Mouse (Mus musculus) limb, embryonic 13.5 days (tissue): Measurements from ENCODE around the gene Pih1d3. TPM values are rescaled to one million over a fixed set of nuclear protein-coding genes. Genes with fewer than 3 reads are reported as not detected.

Experiments used
- ATAC-seq: fragments of 200-750 bp; cut with Nextera tagmentation; 2 replicates; pipeline ENCODE4 v1.8.0; 2017; ENCODE audit warnings: low read depth, moderate number of reproducible peaks, moderate TSS enrichment; ENCODE audit not compliant: low FRiP score
- H3K27ac ChIP-seq: fragments of 300-500 bp; sonication (generic); 2 replicates; pipeline ENCODE4 v1.5.1; 2015; ENCODE audit warnings: inconsistent platforms, mild to moderate bottlenecking, moderate library complexity
- H3K27me3 ChIP-seq: fragments of 300-500 bp; sonication (generic); 2 replicates; pipeline ENCODE4 v1.6.1; 2015; ENCODE audit warnings: mild to moderate bottlenecking, inconsistent platforms
- H3K36me3 ChIP-seq: fragments of 300-500 bp; sonication (generic); 2 replicates; pipeline ENCODE4 v1.6.1; 2015; ENCODE audit warnings: inconsistent platforms, mild to moderate bottlenecking, moderate library complexity
- H3K4me1 ChIP-seq: fragments of 300-500 bp; sonication (generic); 2 replicates; pipeline ENCODE4 v1.6.1; 2015; ENCODE audit warnings: inconsistent platforms
- H3K4me2 ChIP-seq: fragments of 300-500 bp; sonication (generic); replicated peaks from 2 replicates; pipeline ENCODE4 v1.6.1; 2015; ENCODE audit warnings: inconsistent platforms, mild to moderate bottlenecking, moderate library complexity
- H3K4me3 ChIP-seq: fragments of 300-500 bp; sonication (generic); 2 replicates; pipeline ENCODE4 v1.5.1; 2015; ENCODE audit warnings: moderate library complexity, mild to moderate bottlenecking, inconsistent platforms
- H3K9ac ChIP-seq: fragments of 300-500 bp; sonication (generic); 2 replicates; pipeline ENCODE4 v1.6.1; 2015; ENCODE audit warnings: mild to moderate bottlenecking, inconsistent platforms
- H3K9me3 ChIP-seq: fragments of 300-500 bp; sonication (generic); 2 replicates; pipeline ENCODE4 v1.6.1; 2016; ENCODE audit warnings: inconsistent platforms
- WGBS: fragments of 180-500 bp; shearing (Covaris S2); methylation state at CpG from one replicate; pipeline ENCODE4 v1.1.7; 2015; 5-methylcytosine and 5-hydroxymethylcytosine counted together
- polyA plus RNA-seq: library from polyadenylated mRNA; unstranded; fragments of >200 nt; fragmentation: Nextera tagmentation; extraction: Ambion mirVana; gene quantifications from 2 replicates; pipeline ENCODE4 v1.2.1, GENCODE M21; 2015

Gene Pih1d3
- not detected in 2 replicates for polyA plus RNA-seq

DNA sequence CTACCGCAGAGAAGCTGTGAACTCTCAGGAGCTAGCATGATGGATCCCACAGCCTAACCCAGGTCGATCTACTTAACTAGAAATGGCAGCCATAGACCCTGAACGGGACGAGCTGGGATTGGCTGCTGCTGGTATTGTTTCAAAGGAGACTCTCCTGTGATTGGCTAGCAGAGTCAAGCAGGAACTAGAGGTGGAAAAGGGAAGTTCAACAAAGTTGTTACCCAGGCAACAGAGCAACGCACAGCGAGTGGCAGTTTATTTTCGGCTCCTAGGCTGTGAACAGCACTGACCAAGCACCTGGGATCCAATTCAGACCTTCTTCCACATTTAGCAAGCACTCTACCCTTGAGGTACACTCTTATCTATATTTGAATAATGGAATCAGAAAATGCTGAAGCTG, at the start of gene Pih1d3, which contains the start of gene 4931428L18Rik:
Gene Pih1d3 (plus strand): TSS at position 275 of the 400 bp plus-strand sequence.
Gene 4931428L18Rik (minus strand): TSS at position 121 of the 400 bp plus-strand sequence.
- no peaks in the 10 kb centered on the region for H3K36me3 ChIP-seq
- H3K4me2 ChIP-seq, result no peak within 1 kb of the TSS
- H3K27ac ChIP-seq, result no peak within 1 kb of the TSS
- H3K27me3 ChIP-seq, result no peaks in the 10 kb centered on the region
- no peak within 1 kb of the TSS for H3K4me3 ChIP-seq
- 84% methylated on average over 7 of the region's 7 CpGs for WGBS
- no peaks in the 10 kb centered on the region for H3K4me1 ChIP-seq
- H3K9ac ChIP-seq, result no peak within 1 kb of the TSS
- no peaks in the 10 kb centered on the region for H3K9me3 ChIP-seq
- ATAC-seq, result no peak

DNA sequence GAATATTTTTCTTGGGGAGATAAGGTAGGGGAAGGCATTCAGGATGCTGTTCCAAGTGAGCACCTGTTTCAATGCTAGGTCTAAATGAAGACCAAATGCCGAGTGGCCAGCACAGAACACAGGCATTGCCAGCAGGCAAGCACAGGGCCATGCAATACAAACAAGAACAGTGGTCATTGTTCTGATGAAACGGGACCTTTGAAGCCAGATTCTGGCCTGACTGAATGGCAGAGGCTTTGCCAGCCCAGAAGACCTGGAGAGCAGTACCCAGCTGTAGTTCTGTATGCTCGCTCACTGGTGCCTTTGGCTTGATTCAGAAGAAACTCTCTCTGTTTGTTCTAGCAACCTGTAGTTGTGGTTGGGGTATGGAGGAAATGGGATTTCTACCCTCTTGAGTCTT, 47.2 kb upstream of the Pih1d3 start:
- 79% methylated on average over 3 of the region's 3 CpGs for WGBS
- no peak overlapping the region for H3K9ac ChIP-seq
- H3K4me1 ChIP-seq, result no peaks in the 10 kb centered on the region
- H3K4me3 ChIP-seq, result no peak overlapping the region
- no peaks in the 10 kb centered on the region for H3K9me3 ChIP-seq
- no peak overlapping the region for H3K4me2 ChIP-seq
- no peaks in the 10 kb centered on the region for H3K36me3 ChIP-seq
- H3K27me3 ChIP-seq, result no peaks in the 10 kb centered on the region
- H3K27ac ChIP-seq, result no peak overlapping the region
- ATAC-seq, result no peak

DNA sequence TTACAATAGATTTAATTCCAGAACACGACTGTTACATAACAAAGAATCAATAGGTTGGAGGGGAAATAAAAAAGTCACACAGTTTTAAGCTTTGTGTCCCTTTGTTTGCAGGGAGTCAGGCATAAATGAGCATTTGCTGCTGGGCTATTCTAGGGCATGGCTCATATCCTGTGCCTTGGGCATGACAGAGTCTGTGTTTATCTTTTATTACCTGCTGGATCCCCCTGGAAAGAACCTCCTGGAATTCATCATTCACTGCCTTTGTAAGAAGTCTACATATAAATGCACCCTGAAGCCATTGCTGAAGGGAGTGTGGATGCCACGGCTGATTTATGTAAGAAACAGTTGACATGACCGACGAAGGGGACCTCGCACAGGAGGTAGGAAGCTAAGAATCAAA, 46.5 kb upstream of the Pih1d3 start, which contains the start of gene Lgsn:
Gene Lgsn (plus strand): TSS at position 301 of the 400 bp plus-strand sequence.
- 67% methylated on average over 5 of the region's 5 CpGs for WGBS
- H3K4me3 ChIP-seq, result no peak within 1 kb of the TSS
- H3K9ac ChIP-seq, result no peak within 1 kb of the TSS
- no peaks in the 10 kb centered on the region for H3K9me3 ChIP-seq
- no peak for ATAC-seq
- no peak within 1 kb of the TSS for H3K27ac ChIP-seq
- no peaks in the 10 kb centered on the region for H3K4me1 ChIP-seq
- H3K4me2 ChIP-seq, result no peak within 1 kb of the TSS
- no peaks in the 10 kb centered on the region for H3K27me3 ChIP-seq
- H3K36me3 ChIP-seq, result no peaks in the 10 kb centered on the region

DNA sequence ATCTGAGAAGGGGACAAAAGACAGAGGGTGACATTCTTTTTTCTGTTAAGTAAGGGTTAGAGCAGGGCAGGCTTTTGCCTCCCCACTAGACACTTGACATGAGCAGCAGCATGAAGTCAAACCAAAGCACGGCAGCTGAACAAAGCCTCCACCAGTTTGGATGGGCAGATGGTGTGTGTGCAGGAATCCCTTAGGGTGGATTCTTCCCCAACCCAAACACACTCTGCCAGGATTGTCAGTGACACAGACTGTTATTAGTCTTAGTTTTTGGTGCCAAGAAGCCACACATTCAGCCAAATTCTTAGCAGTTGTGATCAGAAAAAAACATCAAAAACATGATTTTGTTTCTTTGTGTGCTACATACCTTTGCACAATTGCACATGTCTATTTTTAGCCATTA, 44.4 kb upstream of the Pih1d3 start:
- Histone ChIP-seq H3K4me1 (no peaks in the 10 kb centered on the region), H3K27me3 (no peaks in the 10 kb centered on the region), H3K9ac (no peak overlapping the region), H3K9me3 (no peaks in the 10 kb centered on the region), H3K4me3 (no peak overlapping the region), H3K27ac (no peak overlapping the region), H3K4me2 (no peak overlapping the region), H3K36me3 (no peaks in the 10 kb centered on the region)
- ATAC-seq, result no peak
- WGBS, result 72% methylated on average over 1 of the region's 1 CpGs

DNA sequence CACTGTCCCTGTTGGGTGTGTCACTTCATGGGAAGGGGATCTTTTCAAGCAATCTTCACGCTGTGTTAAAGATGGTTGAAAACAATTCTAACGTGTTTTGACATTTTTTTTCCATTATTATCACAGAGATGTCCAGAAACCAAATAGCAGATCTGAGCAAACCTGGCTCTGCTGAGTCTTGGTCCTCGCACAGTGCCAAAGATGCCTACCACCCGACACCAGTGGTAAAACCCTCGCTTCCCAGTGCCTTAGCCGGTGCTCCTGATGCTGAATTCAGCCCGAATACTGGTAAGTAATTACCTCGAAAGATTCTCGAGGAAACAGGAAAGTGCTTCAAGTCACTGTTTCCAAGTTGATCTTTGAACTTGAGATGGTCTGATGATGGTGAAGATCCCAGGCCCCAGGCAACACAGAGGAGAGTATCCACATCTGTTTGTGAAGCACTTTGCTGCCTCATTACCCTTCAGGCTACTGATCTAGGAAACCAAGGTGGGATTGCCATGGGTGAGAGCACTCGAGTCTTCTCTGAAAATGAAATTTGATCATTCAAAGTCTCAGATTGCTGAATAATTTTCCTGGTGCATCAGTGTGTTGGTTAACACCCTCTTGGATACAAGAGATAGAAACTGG, 32.3 kb upstream of the Pih1d3 start:
- 71% methylated on average over 10 of the region's 10 CpGs for WGBS
- no peaks in the 10 kb centered on the region for H3K9me3 ChIP-seq
- no peaks in the 10 kb centered on the region for H3K27me3 ChIP-seq
- H3K4me2 ChIP-seq, result no peak overlapping the region
- no peak overlapping the region for H3K9ac ChIP-seq
- no peak overlapping the region for H3K4me3 ChIP-seq
- no peak for ATAC-seq
- H3K27ac ChIP-seq, result no peak overlapping the region
- no peaks in the 10 kb centered on the region for H3K36me3 ChIP-seq
- no peaks in the 10 kb centered on the region for H3K4me1 ChIP-seq

DNA sequence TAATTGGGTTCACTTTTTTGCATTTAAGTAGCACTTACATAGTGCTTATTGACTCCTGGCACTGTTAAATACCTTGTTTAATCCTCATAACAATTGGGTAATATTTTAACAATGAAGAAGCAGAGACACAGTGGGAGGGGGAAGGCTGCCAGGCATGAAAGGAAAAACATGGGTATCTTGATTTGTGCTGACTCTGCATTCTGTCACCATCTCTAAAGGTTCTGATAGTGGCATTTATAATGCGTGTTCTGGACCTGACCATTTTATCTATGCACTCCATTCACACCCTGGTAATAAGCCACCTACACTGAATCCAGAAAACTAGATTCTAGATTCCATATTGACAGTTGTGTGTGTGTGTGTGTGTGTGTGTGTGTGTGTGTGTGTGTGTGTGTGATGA, 27.0 kb upstream of the Pih1d3 start:
- no peak overlapping the region for H3K4me3 ChIP-seq
- ATAC-seq, result no peak
- H3K9ac ChIP-seq, result no peak overlapping the region
- WGBS, result 75% methylated on average over 1 of the region's 1 CpGs
- no peak overlapping the region for H3K27ac ChIP-seq
- no peaks in the 10 kb centered on the region for H3K4me1 ChIP-seq
- H3K36me3 ChIP-seq, result no peaks in the 10 kb centered on the region
- H3K9me3 ChIP-seq, result no peaks in the 10 kb centered on the region
- H3K4me2 ChIP-seq, result no peak overlapping the region
- no peaks in the 10 kb centered on the region for H3K27me3 ChIP-seq

DNA sequence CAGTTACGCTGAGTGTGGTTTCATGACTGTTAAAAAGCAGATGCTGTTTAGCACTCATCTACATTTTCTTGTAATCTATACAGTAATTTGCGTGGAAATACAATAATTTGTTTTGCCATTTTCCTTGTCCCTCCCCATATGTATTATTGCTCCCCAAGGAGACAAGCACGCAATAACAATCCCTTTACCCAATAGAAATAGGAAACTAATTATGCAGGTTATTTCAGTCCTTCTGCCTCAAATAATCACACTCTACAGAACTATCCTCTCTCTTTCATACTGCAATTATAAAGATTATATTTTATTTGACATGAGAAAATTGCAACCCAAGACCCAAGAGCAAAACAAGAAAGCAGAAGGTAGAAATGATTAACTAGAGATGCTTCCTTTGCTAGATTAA, 25.7 kb upstream of the Pih1d3 start:
- Histone ChIP-seq H3K4me1 (no peaks in the 10 kb centered on the region), H3K27ac (no peak overlapping the region), H3K4me3 (no peak overlapping the region), H3K27me3 (no peaks in the 10 kb centered on the region), H3K4me2 (no peak overlapping the region), H3K9ac (no peak overlapping the region), H3K9me3 (no peaks in the 10 kb centered on the region), H3K36me3 (no peaks in the 10 kb centered on the region)
- WGBS, result 88% methylated on average over 3 of the region's 3 CpGs
- no peak for ATAC-seq

DNA sequence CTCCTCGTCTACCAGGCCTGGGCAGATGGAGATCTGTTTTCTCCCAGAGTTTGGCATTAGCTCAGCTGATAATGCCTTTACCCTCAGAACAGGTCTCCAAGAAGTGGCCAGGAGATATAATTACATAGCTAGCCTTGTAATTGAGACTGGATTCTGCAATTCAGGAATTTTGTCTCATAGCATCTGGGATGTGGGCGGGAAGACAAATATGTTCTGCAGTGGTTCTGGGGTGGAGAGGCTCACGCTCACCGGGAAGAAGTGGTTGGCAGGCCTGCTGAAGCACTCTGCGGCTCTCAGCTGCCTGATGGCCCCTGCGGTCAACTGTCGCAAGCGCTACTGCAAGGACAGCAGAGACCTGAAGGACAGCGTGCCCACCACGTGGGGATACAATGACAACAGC, 18.9 kb upstream of the Pih1d3 start:
- ATAC-seq, result no peak
- WGBS, result 88% methylated on average over 10 of the region's 10 CpGs
- no peak overlapping the region for H3K27ac ChIP-seq

DNA sequence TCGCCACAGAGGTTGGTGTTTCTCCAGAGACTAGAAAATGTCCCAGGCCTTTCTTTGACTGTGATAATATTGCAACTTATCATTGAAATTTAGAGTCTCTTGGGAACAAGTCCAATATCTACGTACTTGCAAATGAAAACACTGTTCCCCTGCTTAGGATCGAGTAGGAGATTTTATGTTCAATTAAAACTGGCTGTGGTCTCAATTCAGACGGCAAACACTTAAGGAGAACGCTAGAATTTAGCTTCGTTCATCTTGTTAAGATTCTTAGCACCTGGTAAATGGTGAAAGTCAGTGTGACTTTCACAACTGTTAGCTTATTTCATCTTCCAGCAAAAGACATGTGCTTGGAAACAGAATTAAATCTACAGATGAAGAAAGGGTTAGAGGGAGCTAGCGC, 17.3 kb upstream of the Pih1d3 start:
- Histone ChIP-seq H3K27me3 (no peaks in the 10 kb centered on the region), H3K4me2 (no peak overlapping the region), H3K9ac (no peak overlapping the region), H3K4me1 (no peaks in the 10 kb centered on the region), H3K4me3 (no peak overlapping the region), H3K27ac (no peak overlapping the region), H3K9me3 (no peaks in the 10 kb centered on the region), H3K36me3 (no peaks in the 10 kb centered on the region)
- no peak for ATAC-seq
- 67% methylated on average over 7 of the region's 7 CpGs for WGBS

More for the DNA sequence above, 18.9 kb upstream of the Pih1d3 start:
- Histone ChIP-seq H3K4me2 (no peak overlapping the region), H3K27me3 (no peaks in the 10 kb centered on the region), H3K4me1 (no peaks in the 10 kb centered on the region), H3K4me3 (no peak overlapping the region), H3K9me3 (no peaks in the 10 kb centered on the region), H3K9ac (no peak overlapping the region), H3K36me3 (no peaks in the 10 kb centered on the region)

DNA sequence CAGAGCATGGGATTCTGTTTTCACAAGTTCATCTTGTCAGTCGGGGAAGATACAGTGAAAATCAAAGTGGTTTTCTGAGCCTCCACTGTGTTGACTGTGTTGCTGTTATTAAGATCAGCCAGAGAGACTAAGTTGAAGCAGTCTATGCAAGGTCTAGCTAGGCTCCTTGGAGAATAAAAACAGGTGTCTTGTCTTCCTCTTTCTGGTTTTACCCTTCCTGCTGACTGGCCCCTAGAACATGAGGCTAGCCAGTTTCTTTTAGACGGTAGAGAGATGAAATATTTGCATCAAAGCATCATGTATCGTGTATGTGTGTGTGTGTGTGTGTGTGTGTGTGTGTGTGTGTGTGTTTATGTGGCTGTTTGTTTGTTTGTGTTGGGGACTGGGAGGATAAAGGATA, 16.9 kb upstream of the Pih1d3 start:
- H3K27ac ChIP-seq, result no peak overlapping the region
- WGBS, result 87% methylated on average over 3 of the region's 3 CpGs
- H3K36me3 ChIP-seq, result no peaks in the 10 kb centered on the region
- no peaks in the 10 kb centered on the region for H3K27me3 ChIP-seq
- no peaks in the 10 kb centered on the region for H3K4me1 ChIP-seq
- no peak overlapping the region for H3K4me3 ChIP-seq
- ATAC-seq, result no peak
- H3K9me3 ChIP-seq, result no peaks in the 10 kb centered on the region
- no peak overlapping the region for H3K4me2 ChIP-seq
- H3K9ac ChIP-seq, result no peak overlapping the region

DNA sequence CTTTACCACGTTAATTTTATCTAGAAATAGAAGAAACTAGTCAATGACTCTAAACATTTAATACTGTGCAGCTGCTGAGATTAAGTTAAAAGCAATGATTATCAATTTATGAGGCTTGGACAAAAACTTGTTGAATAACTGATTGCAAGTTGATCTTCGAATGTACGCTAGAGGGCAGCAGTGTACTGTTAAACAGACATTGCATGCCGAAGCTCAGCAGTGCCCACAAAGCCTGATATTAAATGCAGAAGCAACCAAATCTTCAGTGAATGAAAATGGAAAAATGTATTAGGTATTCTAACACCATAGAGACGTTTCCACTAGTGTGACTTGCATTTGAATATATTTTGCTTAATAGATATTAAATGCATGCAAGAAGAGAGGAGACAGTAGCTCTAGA, 12.5 kb upstream of the Pih1d3 start:
- Histone ChIP-seq H3K9me3 (no peaks in the 10 kb centered on the region), H3K36me3 (no peaks in the 10 kb centered on the region), H3K27me3 (no peaks in the 10 kb centered on the region), H3K27ac (no peak overlapping the region), H3K9ac (no peak overlapping the region), H3K4me3 (no peak overlapping the region), H3K4me2 (no peak overlapping the region), H3K4me1 (no peaks in the 10 kb centered on the region)
- ATAC-seq, result no peak; the same call in 1 of the 2 replicates
- WGBS, result 1% methylated on average over 5 of the region's 5 CpGs

DNA sequence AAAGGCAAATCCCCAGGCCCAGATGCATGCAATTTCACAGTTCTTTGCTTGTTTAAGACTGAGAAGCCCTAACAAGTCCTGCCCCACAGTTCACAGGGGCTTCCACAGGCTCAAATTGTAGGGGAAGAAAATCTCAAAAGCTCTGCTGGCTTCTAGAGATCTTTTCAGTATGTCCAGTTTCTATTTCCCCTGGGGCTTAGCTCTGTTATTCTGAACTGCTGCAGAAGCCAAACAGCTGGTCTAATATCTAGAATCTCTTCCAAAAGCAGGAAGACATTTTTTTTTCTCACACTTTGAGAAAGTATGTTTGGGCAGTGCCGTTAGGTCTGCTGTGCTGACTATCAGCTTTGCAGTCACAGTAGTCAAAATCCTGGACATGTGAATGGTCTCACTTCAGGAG, 7.8 kb upstream of the Pih1d3 start:
- no peaks in the 10 kb centered on the region for H3K4me1 ChIP-seq
- WGBS, result 70% methylated on average over 1 of the region's 1 CpGs

DNA sequence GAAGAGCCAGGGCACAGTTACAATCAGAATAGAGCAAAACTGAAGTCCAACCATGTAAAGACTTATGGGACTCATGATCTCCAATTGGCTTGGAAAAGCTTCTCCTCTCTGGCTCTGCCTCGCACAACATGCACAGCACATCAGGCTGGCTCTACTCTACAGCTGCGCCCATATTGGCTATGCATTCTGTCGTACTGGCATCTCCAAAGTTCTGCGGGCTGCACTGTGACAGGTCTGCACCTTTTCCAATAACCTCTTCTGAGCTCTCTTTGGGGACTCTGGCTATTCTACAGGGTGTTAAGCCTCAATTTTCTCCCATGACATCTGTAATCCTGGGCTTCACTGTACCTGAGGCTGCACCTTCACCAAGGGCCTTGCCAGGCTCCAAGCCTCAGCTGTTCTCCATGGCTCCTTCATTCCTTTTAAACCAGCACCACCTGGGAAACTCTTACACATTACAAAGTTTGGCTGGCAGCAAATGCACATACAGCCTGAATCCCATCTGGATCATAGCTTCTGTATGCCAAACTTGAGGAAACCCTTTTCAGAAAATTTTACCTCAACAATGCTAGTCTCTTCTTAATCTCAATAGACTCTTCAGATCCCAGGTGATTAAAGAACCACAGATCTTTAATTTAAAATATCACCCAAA, 1.9 kb upstream of the Pih1d3 start:
- no peak overlapping the region for H3K4me3 ChIP-seq
- no peak for ATAC-seq
- 84% methylated on average over 4 of the region's 4 CpGs for WGBS
- no peak overlapping the region for H3K27ac ChIP-seq
- no peaks in the 10 kb centered on the region for H3K27me3 ChIP-seq
- no peaks in the 10 kb centered on the region for H3K9me3 ChIP-seq
- H3K4me2 ChIP-seq, result no peak overlapping the region
- no peaks in the 10 kb centered on the region for H3K36me3 ChIP-seq
- H3K4me1 ChIP-seq, result no peaks in the 10 kb centered on the region
- H3K9ac ChIP-seq, result no peak overlapping the region

More for the DNA sequence above, 7.8 kb upstream of the Pih1d3 start:
- no peaks in the 10 kb centered on the region for H3K9me3 ChIP-seq
- H3K4me2 ChIP-seq, result no peak overlapping the region
- no peak for ATAC-seq
- H3K36me3 ChIP-seq, result no peaks in the 10 kb centered on the region
- H3K27ac ChIP-seq, result no peak overlapping the region
- no peak overlapping the region for H3K4me3 ChIP-seq
- H3K27me3 ChIP-seq, result no peaks in the 10 kb centered on the region
- H3K9ac ChIP-seq, result no peak overlapping the region
